Mouse (Mus musculus) testis, postnatal 10 days (tissue): ENCODE measurements around the gene Pi16.

Experiments used
- DNase-seq: peaks from one replicate; pipeline ENCODE4 v3.0.0; 2021; ENCODE audit warnings: low spot score

The Pi16 gene

DNA sequence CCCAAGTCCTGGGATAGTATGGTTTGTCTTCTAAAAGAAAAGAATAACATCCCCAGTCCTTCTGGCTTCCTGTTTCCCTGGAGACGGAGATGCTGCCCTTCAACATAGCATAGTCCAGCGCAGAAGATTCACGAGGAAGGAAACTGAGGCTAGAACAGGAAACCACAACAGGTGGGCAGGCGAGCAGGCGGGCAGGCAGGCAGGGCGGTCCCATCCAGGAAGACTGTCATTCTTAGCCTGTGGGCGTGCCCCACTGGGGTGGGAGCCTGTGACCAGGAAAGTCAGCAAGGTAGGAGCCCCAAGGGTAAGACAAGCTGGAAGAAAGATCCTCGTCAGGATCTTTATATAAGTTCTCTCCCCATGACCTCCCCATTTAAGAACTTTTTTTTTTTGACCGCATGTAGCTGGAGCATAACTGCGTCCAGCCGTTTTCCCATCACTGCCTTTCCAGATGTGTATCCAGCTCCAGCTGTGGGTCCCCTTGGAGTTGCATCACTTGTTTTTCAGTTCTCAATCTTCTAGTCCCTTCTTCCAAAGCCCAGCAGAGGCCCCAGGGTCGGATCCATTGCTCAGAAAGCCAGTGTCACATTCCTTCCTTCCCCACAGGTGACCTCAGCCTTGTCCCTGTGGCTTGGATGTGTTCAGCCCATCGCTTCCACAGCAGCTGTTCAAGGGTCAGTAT is 13.0 kb upstream of the Pi16 start:
- no peak for DNase-seq

DNA sequence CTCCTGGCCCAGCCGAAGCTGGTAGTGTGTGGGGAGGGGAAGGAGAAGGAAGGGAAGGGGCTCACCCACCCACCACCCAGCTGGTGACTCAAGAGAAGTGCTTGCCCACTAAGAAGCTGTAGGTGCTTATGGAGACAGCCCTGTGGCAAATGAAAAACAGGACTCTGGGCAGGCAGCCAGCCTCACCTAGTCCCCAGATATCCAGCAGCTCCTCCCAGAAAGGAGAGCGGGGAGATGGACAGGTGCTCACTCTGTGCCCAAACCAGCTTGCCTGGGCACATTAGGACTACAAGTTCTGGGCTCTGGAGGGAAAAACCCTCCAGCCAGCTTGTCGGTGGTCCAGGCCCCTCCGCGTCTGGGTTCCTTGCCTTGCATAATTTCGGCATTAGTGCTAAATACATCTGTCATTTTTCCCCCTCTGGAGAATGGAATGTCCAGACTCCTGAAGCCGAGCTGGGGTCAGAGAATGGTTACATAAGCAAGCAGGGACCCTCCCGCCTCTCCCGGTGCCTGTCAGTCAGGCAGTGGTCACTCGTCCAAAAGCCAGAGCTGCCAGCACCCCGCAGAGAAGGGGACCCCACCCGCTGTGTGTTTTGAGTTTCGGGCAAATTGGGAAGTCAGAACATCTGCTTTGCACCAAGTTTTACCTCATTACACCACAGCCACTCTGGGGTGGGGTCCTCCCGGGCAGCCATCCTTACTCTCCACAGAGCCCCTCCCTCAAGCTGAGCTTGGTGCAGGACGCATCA is 12.2 kb upstream of the Pi16 start:
- DNase-seq = no peak

- no peak for DNase-seq
Measured at GRCm38 (mm10) chr17:29305871-29306270, 11.6 kb upstream of the Pi16 start.

- DNase-seq = no peak
Measured at GRCm38 (mm10) chr17:29310056-29310623, 7.3 kb upstream of the Pi16 start.

DNA sequence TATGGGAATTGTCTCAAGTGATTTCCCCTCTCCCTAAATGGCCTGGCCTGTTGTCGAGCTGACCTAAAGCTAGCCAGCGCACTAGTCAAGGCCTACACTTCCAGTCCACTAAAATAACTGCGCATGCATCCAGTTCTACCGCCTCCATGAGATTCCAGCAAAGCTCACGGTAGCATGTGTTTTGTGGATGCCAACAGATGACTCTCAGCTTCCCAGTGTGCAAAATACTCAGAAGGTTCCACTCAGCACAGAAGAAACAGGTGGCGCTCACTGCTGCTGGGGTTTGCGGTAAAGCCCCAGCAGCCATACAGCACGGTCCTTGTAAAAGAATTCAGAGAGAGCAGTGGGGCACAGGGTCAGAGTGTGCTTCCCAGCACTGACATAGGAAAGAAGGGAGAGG is 5.9 kb upstream of the Pi16 start:
- no peak for DNase-seq

DNA sequence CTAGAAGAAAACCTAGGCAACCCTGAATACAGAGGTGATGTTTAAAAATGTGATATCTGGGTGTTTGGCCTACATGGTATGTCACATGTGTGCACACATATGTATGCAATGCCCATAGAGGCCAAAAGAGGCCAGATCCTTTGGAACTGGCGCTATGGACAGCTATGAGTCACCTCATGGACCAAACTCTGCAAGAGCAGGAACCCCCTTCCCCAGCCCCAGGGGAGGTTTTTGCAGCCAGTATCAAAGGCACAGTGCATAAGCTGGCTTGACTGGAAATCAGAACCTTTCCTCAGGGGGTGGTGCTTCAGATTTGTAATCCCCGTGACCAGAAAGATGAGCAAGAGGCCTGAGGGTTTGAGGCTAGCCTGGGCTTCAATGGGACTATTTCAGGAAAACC is 5.4 kb upstream of the Pi16 start:
- DNase-seq = no peak

DNA sequence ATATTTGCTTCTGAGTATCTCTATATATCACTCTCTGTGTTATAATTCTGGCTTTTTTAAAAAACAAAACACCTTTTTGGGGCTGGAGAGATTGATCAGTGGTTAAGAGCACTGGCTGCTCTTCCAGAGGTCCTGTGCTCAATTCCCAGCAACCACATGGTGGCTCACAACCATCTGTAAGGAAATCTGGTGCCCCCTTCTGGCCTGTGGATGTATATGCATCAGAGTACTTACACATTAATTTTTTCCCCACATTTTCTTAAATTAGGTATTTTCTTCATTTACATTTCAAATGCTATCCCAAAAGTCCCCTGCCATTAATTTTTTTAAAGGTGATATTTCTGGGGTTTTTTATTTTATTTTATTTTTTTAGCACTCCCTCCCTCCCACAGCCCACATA is 4.2 kb upstream of the Pi16 start:
- no peak for DNase-seq

GRCm38 (mm10) chr17:29315672-29316465 is 1.6 kb upstream of the Pi16 start:
- no peak for DNase-seq

DNA sequence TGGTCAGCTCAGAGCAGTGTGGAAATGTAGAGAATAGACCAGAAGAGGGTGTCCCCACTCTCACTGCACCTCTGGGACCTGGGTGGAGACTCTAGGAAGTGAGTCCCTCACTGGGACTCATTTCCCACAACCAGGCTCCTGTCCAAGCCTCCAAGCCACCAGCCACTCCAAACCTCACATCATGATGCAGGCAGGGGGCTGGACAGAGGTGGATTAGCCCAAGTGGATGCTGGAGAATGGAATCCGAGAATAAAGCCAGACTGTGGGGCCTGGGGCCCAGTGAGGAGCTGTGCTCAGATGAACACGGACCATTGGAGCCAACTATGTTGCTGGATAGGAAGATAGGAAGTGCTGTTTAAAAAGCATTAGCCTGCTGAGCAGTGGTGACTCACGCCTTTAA is 589 bp upstream of the Pi16 start:
- no peak for DNase-seq

DNA sequence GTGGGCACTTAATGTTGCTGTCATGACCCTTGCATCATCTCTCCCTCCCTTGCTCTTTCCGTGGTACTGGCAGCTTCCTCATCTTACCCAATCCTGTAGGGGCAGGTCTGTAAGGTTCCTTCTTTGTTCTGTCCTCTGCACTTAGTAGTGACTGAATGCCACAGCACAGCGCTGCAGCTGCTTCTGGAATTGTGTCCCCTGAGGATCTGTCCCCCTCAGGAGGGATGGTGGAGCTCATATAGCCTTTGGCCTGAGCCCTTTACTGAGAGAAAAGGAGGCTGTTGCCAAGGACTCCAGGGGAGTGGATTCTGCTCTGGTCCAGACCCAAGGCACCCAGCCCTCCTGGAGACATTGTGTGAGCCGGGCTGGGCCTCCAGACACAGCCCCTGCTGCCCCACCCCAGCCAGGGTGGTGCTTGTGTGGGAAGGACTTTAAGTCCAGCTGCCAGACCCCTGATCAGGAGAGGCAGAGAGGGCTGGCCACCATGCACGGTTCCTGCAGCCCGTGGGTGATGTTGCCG is 1.3 kb downstream of the Pi16 start:
- no peak for DNase-seq

GRCm38 (mm10) chr17:29319476-29319875 is 2.0 kb downstream of the Pi16 start:
- no peak for DNase-seq

DNA sequence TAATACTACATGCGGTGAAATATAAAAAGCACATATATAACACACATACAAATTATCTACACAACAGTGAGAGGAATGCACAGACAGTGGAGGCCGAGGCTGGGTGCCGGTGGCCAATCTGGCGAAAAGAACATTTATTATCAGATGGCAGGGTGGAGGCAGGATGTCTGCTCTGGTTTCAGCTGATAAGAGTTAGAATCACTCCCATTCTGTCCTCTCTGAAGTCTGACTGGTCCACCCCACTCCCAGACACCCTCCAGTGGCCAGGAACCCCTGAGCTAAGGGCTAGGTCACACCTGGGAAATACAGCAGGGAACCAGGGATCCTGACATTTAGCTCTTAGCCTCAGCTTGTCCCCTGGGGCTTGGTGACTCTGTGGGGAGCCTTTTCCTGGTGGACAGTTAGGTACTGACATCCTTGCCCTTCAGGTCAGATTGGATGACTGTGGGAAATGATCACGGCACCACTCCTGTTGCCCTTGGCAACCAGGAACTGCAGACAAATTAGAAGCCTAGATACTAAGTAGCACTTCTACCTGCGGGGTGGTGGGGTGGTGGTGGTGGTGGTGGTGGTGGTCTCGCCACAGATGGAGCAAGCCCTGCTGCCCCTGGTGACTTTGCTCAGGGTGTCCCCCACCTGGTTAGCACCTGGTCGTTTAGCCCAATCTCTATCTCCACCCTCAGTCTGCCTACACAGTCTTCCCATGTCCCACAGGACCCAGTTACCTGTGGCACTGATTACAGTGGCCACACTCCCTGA is 2.6 kb downstream of the Pi16 start:
- no peak for DNase-seq

DNA sequence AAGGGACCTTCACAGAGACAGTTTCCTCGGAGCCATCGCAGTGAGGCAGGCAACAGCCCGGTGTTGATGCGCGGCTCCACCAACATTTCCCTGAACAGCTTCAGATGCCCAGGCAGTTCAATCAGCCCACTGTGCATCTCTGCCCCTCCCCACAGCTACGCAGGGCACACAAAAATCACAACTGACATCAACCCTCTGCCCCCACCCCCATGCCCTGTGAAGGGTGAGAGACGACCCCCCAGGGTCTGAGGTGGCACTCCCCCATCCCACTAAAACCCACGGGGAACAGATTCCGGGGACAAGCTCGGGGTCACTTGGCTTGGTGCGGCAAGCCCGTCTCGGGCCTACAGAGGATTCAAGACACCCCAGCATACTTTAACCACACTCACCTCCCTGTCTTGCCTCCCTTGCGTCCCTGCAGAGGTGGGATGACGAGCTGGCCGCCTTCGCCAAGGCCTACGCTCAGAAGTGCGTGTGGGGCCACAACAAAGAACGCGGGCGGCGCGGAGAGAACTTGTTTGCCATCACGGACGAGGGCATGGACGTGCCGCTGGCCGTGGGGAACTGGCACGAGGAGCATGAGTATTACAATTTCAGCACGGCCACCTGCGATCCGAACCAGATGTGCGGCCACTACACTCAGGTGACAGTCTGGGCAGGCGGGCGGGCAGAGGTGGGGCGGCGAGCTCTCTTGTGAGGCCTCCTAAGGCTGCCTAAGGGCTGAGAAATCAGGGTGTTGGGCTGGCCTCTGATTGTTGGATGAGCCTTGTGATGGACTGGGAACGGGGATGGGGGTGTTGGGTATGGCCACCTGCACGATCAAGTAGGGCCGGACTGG is 4.5 kb downstream of the Pi16 start:
- DNase-seq = no peak

DNA sequence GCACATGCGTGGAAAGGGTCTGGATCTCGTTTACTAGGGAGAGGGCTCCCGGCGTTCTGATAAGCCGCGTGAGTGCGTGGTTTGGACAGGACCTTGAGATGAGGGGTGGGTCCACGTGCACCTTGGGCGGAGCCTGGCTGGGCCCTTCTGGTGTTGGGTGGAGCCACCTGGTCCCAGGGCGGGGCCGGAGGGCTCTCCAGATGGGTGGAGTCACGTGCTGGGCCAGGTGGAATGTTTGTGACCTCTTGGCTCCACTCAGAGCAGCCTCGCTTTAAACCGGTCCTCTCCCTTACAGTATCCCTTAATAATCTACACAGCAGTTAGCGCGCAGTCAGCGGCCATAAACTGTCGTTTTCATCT is 5.1 kb downstream of the Pi16 start:
- no peak for DNase-seq

DNA sequence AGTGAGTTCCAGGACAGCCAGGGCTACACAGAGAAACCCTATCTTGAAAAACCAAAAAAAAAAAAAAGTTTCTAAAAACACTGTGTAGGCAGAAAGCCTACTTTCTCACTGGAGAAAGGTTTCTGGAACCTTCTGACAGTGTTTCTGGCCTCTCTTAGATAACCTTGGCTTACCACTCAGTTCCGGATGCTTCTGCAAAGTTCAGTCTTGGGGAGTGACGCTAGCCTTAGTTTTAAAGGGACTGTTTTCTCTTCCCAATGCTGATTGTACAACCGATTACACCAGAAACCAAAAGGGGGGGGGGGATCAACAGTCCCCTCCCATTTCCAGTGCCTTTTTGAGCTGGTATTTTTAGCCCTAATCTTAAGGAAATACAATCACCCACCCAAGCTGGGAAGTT is 6.1 kb downstream of the Pi16 start:
- no peak for DNase-seq

DNA sequence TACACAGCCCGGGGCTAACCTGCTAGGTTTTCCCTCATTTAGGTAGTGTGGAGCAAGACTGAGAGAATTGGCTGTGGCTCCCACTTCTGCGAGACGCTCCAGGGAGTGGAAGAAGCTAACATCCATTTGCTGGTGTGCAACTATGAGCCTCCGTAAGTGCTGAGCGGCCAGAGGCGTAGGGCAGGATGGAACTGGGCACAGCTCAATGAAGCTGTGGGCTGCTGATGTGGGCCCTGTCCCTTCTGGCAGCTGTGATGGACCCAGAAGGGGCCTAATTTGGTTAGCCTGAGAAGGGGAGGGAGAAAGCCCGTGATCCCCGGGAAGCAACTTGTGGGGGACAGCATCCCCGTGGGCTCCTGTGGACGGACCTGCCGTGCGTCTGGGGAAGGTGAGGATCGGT is 8.4 kb downstream of the Pi16 start:
- no peak for DNase-seq

- no peak for DNase-seq
Measured at GRCm38 (mm10) chr17:29326531-29327529, 9.3 kb downstream of the Pi16 start.

GRCm38 (mm10) chr17:29327691-29328090 is 10.2 kb downstream of the Pi16 start:
- no peak for DNase-seq

DNA sequence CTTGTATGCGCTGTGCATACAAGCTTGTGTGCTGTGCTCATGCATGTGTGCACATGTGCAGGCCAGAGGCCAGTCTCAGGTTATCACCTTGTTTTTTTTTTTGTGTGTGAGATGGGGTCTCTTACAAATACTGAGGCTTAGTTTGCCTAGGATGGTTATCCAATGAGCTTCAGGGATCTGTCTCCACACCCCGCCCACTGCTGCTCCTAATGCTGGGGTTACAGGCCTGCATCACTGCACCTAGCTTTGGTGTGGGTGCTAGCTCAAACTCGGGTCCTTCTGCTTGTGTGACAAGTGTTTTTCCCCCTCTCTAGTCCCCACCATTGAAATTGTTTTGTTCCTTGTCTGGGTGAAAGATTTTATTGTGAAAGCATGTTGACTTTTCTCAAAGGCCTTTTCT is 12.7 kb downstream of the Pi16 start:
- no peak for DNase-seq
